Mouse (Mus musculus): ENCODE data around the gene Osbpl9. TPM values are rescaled to one million over a fixed set of nuclear protein-coding genes. Genes with fewer than 3 reads are reported as not detected.

Osbpl9 gene
- total RNA-seq, 2 experiments from 2014 or later = 42.8 to 45.0 TPM

DNA sequence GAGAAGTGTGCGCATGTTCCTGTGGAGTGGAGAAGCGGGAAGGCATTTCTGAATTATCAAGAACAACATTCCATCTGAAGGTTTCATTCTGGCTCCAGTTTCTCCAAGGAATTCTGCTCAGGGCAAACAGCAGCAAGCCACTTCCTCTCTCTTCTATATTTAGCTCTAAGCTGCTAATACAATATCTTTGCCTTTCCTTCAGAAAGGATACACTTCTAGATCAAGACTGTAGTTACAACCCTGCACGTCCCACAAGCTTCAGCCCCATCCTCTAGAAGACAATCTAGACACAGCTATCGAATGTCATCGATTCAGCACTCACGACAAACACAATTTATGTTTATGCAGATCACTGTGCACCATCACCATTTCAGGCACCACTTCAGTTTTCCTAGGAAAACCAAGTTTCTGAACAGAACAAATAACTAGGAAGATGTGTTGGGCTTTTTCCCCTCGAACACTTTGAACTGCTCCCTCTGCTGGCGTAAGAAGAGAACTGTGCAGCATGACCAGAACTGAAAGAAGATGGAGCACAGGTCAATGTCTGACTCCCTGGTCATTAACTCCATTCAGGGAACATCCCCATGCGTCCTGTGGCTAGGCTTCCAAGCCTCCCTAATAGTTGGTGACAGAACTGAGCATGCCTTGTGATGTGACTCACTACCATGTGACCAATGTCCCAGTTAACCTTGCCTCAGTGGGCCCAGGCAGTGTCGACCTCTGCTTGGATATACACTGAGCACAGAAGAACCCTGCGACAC is 54.6 kb downstream of the Osbpl9 start:
- ATAC-seq (replicated peaks; ENCODE audit: low FRiP score, low TSS enrichment, poor library complexity, severe bottlenecking) = 0 out of 2 replicates have a peak, but pooled peaks have one; percentile 68

DNA sequence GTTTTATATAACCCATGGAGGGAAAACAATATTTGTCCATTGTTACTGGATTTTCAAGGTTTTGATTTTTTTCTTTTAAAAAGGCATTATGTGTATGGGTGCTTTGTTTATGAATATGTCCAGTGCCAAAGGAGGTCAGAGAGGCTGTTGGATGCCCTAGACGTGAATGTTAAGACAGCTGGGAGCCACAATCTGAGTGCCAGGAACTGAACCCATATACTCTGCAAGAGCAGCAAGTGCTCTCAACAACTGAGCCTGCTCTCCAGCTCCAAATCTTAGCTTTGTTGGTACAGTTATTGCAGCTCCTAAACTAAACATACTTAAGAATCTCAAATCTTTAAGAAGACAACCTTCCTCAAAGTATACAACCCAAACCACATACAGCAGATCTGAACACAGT is 59.0 kb downstream of the Osbpl9 start:
- no peak for ATAC-seq (replicated peaks; ENCODE audit: low FRiP score, low TSS enrichment, poor library complexity, severe bottlenecking)

DNA sequence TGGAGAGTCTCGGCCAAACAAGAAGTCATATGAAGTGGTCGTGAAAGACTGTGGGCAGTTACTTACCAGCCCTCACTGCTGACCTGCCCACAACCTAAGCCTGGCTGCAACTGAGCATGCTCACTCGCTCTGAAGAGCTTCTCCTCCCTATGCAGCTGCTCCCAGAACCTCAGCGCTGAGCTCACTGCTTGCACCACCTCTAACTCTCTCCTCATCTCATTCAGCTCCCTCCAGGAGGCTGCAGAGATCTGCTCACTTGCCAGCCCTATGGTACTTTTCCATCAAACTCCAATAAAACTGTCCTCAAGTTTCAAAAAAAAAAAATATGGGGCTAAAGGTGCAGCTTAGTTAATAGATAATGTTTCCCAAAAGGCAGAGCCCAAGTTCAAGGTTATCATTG is 63.5 kb downstream of the Osbpl9 start:
- no peak for ATAC-seq (replicated peaks; ENCODE audit: low FRiP score, low TSS enrichment, poor library complexity, severe bottlenecking)

DNA sequence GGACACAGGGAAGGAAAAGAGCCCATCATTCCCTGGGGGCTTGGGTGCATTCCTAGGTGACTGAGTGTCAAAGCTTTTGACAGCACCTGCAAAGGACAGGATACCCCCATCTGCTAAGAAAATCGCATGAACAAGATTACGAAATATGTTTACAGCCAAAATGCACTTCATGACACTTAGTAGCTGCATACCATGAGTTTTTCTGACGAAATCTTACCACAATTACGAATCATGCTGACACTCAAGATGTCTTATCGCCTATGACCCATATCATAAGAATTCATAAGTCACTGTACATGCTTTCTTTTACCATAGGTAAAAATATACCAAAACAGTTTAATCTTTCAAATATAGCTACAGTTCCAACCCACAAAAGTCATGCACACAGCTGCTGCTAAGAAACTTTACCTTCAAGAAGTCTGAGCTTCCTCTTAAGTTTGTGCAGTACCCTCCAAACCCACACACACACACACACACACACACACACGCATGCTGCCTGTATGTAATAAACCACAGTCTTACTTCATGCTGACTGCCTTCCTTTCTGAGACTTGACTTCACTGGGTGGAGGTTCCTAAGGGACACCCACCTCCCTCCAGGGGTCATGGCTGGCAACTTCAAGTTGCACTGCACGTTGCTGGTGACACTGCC is 65.5 kb downstream of the Osbpl9 start:
- ATAC-seq (replicated peaks; ENCODE audit: low FRiP score, low TSS enrichment, poor library complexity, severe bottlenecking) = no peak

DNA sequence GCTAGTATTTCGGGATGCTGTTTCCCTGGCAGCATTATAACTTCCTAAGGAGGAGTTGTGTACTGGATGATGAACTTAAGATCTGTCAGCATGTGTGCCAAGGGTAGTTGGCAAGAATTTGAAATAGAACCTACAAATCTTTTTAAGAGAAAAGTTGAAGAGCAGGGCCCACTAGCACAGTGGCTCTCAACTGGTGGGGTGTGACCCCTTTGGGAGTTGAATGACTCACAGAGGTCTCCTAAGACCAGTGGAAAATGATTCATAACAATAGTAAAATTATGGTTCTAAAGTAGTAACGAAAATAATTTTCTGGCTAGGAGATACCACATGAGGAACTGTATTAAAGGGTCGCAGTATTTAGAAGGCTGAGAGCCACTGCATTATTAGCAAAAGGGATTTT is 67.1 kb downstream of the Osbpl9 start:
- ATAC-seq (replicated peaks; ENCODE audit: low FRiP score, low TSS enrichment, poor library complexity, severe bottlenecking) = no peak

DNA sequence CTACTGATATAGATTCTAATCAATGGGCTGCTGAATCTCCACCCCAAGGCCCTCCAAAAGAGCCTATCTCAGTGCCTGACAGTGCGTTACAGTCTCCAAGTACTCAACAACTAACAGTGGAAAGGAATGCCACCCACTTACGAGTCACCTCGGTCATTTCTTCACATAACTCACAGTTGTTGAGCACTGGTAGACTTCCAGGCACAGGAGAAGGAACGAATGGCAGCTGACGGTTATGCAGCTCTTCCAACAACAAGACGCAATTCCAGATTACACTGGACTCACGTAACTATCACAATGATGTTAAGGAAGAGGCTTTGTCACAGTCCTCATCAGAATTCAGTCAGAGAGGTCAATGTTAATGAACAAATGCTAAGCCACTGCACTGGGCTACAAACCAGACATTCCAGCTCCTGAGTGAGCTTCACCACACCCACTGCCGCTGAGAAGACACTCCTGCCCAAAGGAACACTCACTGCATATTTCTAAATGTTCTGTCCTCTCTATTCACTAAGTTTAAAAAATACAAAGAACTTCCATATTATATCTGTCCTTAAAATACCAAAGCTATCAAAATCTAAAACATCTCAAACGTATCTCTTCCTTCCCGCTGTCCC is 70.7 kb downstream of the Osbpl9 start:
- no peak for ATAC-seq (replicated peaks; ENCODE audit: low FRiP score, low TSS enrichment, poor library complexity, severe bottlenecking)

DNA sequence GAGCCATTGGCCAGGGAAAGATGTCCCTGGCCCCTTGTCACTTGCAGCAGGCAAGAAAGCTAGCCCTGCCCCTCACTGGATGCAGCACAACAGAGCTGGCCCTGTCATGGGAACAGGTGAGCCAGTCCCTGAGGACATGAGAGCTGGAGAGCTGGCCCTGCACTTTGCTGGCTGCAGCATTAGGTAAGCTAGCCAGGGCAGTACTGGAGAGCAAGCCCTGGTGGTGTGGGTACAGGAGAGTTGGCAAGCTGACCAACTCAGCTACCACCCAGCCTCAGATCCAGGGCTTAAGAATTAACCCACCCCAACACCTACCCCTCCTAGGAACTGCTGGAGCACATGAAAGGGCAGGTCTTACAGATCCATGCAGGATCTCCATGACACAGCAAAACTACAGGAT is 73.1 kb downstream of the Osbpl9 start:
- no peak for ATAC-seq (replicated peaks; ENCODE audit: low FRiP score, low TSS enrichment, poor library complexity, severe bottlenecking)

DNA sequence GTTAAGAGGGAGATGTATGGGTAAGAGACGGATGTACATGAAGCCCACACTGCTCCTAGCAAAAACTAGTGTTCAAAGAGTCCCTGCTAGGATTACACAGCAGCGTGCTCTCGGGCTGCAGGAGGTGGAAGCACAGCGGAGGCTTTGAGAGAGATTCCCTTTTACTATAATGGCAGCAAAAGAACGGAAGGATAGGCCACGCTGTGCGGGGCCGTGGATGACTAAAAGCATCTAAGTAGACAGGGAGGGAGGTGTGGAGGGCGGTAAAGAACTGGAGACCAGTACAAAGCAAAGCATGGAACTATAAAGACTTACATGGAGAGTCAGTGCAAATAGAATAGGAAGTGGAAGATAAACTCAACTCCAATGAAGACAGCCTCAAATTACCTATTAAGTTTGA is 74.1 kb downstream of the Osbpl9 start:
- no peak for ATAC-seq (replicated peaks; ENCODE audit: low FRiP score, low TSS enrichment, poor library complexity, severe bottlenecking)

DNA sequence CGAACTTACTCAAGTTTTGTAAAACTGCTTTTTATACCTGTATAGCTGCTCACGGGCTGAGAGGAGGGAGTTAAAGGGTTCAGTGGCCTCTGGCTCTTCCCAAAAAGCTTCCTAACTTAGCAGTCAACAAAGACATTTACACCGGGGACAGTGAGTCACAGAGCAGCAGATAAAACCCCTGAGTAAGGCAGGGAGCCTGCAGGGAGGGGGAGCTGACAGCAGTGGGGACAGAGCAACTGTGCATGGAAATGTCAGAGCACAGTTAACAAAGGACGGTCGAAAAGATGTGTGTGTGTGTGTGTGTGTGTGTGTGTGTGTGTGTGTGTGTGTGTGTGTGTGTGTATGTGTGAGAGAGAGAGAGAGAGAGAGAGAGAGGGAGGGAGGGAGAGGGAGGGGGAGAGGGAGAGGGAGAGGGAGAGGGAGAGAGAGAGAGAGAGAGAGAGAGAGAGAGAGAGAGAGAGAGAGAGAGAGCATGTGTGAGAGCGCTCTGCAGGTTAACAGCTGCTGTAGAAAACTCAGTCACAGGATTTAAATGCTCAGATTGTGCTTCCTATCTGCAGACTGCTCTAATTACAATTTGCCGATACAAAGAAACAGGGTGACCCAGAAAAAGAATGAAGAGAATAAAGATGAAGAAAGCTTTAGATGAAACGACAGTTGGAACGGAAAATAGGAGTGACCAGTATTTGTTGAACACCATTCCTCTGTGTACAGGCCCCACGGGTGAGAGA is 75.1 kb downstream of the Osbpl9 start:
- ATAC-seq (replicated peaks; ENCODE audit: low FRiP score, low TSS enrichment, poor library complexity, severe bottlenecking) = no peak

DNA sequence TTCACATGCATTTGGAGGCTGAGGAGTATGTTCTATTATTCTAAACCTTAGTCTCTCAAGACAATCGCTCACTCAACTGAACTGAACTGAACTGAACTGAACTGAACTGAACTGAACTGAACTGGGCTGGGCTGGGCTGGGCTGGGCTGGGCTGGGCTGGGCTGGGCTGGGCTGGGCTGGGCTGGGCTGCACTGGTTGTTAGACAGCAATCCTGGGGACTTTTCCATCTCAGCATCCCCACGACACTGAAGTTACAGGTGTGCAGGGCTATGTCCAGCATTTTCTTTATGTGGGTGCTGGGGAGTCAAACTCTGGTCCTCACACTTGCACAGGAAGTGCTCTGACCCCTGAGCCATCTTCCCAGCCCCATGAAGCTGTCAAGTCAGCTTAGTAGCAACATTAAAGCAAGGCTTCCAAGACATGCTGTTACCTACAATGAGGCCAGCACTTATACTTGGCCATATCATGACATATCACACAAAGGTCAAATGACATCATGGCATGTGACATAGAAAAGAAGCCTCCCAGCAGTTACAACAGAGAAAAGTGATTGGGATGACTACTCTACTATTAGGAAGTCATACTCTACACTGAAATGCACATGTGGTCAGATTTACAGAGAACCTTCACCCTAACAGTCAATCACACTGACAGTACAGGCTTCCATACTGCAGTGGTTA is 76.2 kb downstream of the Osbpl9 start:
- ATAC-seq (replicated peaks; ENCODE audit: low FRiP score, low TSS enrichment, poor library complexity, severe bottlenecking) = no peak

DNA sequence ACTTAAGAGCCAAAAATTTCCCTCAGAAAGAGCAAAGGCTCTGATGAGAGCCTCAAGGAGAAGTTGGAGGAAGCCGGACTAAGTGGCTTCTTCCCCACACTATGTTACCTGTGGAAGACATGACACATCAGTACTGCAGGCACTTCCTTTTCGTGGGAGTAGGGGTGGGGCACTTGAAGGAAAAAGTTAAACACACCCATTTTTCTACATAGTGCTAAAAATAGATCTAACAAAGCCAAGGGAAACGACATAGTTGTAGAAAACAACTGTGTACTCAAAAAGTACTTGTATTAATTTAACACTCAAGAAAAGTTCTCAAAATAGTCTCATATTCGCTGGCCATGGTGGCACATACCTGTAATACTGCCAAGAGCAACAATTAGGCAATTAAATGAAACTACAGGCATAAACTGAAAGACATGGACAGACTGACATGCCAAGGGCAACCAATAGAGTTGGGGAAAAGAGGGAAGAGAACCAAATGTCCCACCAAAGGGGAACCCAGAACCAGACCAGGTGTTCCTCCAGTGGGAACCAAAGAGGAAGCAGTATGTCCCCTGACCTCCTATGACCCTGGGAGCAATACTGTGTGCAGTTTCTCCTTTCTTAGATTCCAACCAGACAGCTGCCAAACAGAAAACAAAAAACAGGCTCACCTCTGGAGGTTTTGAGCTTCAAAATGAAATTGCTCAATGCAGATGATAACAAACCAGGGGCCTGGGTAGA is 79.1 kb downstream of the Osbpl9 start:
- ATAC-seq (replicated peaks; ENCODE audit: low FRiP score, low TSS enrichment, poor library complexity, severe bottlenecking) = no peak

DNA sequence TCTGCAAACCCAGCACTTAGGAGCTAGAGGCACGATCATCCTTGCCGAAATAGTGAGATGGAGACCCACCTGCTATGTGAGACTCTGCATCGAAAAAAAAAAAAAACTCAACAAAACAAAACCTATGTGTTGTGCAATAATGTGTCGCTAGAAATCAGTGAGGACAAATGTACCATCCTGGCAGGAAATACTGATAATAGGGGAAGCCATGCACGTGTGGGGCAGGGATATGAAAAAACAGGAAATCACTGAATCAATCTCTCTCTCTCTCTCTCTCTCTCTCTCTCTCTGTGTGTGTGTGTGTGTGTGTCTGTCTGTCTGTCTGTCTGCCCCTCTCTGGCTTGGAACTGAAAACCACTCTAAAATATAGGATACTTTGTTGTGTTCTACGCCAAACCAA is 81.3 kb downstream of the Osbpl9 start:
- no peak for ATAC-seq (replicated peaks; ENCODE audit: low FRiP score, low TSS enrichment, poor library complexity, severe bottlenecking)

DNA sequence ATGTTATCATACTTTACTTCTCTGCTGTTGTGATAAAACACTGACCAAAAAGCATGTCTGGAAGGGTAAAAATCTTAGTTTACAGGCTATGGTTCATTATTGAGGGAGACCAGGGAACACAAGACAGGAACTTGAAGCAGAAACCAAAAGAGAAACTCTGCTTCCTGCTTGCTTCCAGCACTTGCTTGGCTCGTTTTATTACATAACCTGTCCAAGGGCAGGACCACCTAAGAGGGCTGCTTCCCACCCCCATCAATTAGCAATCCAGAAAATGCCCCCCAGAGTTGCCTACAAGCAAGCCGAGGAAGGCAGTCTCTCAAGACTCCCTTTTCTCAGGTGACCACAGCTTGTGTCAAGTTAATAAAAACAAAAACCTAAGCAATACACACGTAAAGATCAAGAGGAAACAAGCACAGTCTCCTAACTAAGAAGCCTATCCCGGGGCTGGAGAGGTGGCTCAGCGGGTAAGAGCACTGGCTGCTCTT is 82.4 kb downstream of the Osbpl9 start:
- ATAC-seq (replicated peaks; ENCODE audit: low FRiP score, low TSS enrichment, poor library complexity, severe bottlenecking) = no peak

DNA sequence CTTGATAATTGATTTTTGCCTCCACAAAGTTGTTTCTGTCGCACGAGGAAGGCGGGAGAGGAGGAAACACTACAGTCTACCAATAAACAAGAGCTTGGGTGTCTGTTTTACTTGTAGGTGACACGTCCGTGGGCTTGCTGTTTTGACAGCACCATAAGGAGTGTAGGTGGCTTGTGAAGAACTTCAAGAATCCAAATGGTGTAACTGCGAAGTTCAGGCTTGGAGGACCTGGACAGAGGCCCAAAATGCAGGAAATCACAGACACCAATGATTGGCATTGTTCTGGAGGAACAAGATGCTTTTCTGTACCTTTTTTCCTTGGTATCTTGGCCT is 83.8 kb downstream of the Osbpl9 start:
- ATAC-seq (replicated peaks; ENCODE audit: low FRiP score, low TSS enrichment, poor library complexity, severe bottlenecking) = no peak; the same call in 1 of the 2 replicates

DNA sequence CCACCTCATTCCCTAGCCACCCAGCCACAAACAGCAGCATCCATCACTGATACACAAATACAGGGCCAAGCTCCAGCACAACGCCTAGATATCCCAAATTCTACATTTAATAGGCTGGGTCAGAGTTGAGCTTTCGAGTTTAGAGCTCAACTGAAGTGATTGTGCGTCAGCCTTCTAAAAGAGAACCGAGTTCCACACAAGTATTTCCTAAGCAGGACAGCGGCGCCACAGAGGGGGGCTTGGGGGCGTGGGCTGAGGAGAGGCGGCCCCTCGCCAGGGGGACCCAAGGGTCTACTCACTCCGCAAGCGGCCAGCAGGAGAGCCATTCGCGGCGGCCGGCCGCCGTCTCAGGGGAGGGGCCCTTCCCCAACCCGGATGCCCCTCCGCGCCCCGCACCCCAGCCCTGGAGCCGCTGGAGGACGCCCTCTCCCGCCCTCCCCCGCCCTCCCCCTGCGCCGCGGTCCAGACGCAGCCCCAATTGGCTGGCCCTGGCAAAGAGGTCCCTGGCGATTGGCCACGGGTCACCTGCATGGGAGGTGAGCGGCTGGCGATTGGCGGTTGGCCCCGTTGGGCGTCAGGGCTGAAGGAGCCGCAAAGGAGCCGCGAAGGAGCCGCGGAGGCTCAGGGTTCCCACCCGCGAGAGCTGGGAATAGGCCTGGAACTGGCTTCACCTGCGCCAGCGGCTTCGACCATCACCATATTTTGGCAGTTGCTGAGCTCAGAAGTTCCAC is 84.3 kb downstream of the Osbpl9 start:
- peak; percentile 99 for ATAC-seq (replicated peaks; ENCODE audit: low FRiP score, low TSS enrichment, poor library complexity, severe bottlenecking)

DNA sequence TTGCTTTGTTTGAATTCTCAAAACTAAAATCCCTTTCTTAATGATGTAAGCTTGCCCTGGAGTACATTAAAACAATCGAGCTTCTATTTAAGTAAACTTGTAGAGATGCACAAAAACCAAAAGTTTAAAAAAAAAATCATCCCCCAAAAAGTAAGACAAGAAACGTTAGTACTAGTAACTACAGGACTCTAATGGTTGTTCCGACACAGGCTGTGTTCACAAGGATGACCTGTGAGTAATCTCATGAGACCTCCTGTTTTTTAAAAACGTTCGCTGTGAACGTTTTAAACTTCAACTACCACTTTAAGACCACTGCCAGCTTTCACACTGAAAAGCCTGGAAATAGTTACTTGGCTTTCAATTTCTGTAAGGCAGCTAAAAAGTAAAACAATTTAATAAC is 85.1 kb downstream of the Osbpl9 start:
- no peak for ATAC-seq (replicated peaks; ENCODE audit: low FRiP score, low TSS enrichment, poor library complexity, severe bottlenecking)

DNA sequence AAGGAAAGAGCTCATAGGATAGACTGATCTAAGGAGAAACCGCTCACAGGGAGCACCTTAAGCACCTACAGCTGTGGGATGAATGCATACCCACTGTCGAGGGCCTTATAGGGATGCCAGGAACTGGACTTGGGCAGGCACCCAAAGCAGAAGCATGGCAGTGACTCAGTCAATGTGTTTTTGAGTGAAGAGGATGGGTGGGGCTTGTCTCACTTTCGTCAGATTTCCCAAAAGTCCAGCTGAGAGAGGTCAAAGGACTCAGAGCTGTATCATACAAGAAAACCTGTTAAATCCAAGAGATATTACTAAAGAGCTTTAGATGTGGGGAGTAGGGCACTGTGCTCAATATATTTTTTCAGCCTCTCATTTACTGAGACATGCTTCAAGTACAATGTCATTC is 85.6 kb downstream of the Osbpl9 start:
- ATAC-seq (replicated peaks; ENCODE audit: low FRiP score, low TSS enrichment, poor library complexity, severe bottlenecking) = no peak

DNA sequence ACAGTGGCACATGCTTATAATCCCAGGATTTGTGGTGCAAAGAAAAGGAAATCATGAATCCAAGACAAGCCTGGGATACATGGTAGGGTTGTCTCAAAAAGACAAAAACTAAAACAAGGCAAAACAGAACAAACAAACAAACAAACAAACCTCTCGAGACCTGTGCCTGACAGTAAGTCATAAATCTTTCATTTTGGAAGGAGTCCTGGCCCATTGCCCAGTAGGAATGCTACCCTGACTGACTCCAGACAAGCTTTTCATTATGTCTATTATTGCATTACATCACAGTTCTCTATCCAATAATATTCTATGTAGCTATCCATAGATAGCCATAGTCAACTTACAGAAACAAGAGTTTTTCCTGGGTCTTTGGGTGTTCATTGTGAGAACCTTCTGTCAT is 86.3 kb downstream of the Osbpl9 start:
- ATAC-seq (replicated peaks; ENCODE audit: low FRiP score, low TSS enrichment, poor library complexity, severe bottlenecking) = no peak
